Mouse (Mus musculus): ENCODE measurements around the gene Vapb. TPM values are rescaled to one million over a fixed set of nuclear protein-coding genes. Genes with fewer than 3 reads are reported as not detected.
"Not testable (repeated sequence)": the region's sequence is repeated elsewhere in the genome, so short reads cannot be mapped to it uniquely, and the experiment has no call there.

The Vapb gene
- polyA plus RNA-seq, 1 experiment from 2014 or later, result 10.2 TPM

DNA sequence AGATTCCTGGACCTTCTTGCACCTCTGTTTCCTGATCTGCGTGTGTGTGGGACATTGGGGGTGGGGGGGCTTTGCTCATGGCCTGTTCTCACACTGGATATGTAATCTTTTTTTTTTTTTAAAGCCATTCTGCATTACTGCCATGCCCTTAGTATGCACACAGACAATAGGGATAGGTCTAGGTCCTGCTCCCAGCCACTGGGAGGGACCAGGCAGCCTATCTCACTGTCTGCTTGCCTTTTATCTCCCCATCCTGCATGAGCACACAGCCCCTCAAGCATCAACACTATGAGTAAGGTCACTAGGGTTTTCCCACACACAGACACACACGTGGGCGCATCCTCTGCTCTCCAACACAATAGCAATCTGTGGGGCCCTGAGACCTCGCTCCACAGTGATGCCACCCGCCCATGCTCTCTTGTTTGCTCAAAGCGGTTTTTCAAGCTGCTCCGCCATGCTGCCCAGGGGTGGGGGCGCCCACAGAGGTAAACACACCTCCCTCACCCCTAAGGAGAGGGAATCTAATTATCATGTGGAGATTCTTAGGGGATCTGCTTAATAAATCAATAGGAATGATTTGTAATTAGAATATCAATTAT, 22.6 kb upstream of the Vapb start:
- ATAC-seq (ENCODE audit: low FRiP score, low read depth), result no peak
- no peak overlapping the region for H3K4me3 ChIP-seq
- peaks cover 27% of the 10 kb centered on the region for H3K4me1 ChIP-seq
- no peak overlapping the region for H3K27ac ChIP-seq
- no peak overlapping the region for H3K4me2 ChIP-seq (replicated peaks)
- no peak overlapping the region for H3K9ac ChIP-seq
- H3K27me3 ChIP-seq, result no peaks in the 10 kb centered on the region
- WGBS, result 79% methylated on average over 8 of the region's 8 CpGs
- no peaks in the 10 kb centered on the region for H3K9me3 ChIP-seq
- H3K36me3 ChIP-seq, result no peaks in the 10 kb centered on the region

DNA sequence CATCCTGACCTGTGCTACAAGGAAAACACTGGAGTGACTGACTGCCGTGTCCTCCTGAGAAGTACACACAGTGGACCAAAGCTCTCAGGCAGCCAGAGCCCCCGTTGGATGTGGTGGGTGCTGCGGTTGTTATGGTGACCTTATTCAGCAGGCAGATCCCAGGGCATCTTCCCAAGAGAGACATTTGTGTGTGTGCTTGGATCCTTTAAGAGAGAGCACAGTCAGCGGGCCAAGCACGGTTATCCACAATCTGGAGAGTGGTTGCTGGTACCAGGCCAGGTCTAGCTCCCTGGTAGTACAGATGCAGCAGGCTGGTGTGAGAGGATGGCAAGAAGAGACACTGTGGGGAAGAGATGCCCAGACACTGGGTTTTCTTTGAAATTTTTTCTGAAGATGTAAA, 20.3 kb upstream of the Vapb start:
- no peak overlapping the region for H3K9ac ChIP-seq
- H3K27ac ChIP-seq, result no peak overlapping the region
- H3K36me3 ChIP-seq, result no peaks in the 10 kb centered on the region
- no peak overlapping the region for H3K4me3 ChIP-seq
- H3K4me2 ChIP-seq (replicated peaks), result no peak overlapping the region
- H3K4me1 ChIP-seq, result peaks cover 13% of the 10 kb centered on the region
- H3K9me3 ChIP-seq, result no peaks in the 10 kb centered on the region
- 90% methylated on average over 5 of the region's 5 CpGs for WGBS
- no peak for ATAC-seq (ENCODE audit: low FRiP score, low read depth)
- H3K27me3 ChIP-seq, result no peaks in the 10 kb centered on the region

DNA sequence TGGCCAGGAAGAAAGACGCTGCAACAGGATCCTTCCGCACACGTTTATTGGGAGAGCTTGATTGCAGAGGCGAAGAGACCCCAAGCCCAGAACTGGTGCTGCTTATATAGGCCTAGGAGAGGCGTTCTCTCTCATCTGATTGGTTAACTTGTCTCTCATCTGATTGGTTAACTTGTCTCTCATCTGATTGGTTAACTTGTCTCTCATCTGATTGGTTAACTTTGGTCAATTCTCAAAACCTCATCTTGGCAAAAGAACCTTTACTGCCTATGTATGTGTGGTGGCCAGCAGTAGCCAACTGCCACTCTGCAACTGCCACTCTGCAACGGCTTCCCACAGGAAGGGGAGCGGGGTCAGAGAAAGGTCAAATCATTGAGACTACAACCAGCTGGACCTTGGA, 18.2 kb upstream of the Vapb start, which contains the start of gene 1700010B08Rik:
Gene 1700010B08Rik, plus strand, starts transcription at position 301 of the 400 bp plus-strand sequence.
- H3K9me3 ChIP-seq; H3K4me1 ChIP-seq; H3K36me3 ChIP-seq; ATAC-seq (ENCODE audit: low FRiP score, low read depth); H3K4me3 ChIP-seq; H3K27ac ChIP-seq; H3K4me2 ChIP-seq (replicated peaks); H3K9ac ChIP-seq; H3K27me3 ChIP-seq: not testable (repeated sequence)
- WGBS, result 85% methylated on average over 6 of the region's 7 CpGs

DNA sequence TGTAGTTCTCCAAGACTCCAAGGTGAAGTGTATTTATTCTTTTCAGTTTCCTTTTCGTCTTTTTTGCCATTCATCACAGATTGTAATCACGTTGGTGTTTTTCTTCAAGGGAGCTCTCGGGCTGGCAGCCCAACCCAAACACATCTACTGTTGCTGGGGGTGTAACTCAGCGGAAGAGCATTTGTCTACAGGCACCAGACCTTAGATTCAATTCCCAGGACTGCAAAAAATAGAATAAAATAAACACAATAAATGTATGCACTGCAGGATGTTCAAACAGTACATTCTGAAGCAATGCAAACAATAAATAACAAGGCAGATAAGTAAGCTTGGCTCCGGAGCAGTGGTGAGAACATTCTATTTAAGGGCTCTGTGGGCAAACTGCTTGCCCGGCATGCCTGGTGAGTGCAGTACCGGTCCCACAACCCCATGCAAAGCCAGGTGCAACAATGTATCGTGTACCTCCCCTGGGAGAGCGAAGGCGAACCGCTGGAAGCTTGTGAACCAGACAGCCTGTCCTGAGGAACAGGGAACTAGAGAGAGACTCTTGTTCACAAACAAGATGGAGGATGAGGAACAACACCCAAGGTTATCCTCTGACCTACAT, 15.0 kb upstream of the Vapb start:
- H3K36me3 ChIP-seq, result no peaks in the 10 kb centered on the region
- H3K27ac ChIP-seq, result no peak overlapping the region
- H3K9me3 ChIP-seq, result no peaks in the 10 kb centered on the region
- no peak overlapping the region for H3K9ac ChIP-seq
- H3K4me2 ChIP-seq (replicated peaks), result no peak overlapping the region
- peaks cover 11% of the 10 kb centered on the region for H3K4me1 ChIP-seq
- no peaks in the 10 kb centered on the region for H3K27me3 ChIP-seq
- H3K4me3 ChIP-seq, result no peak overlapping the region
- WGBS, result 73% methylated on average over 11 of the region's 11 CpGs
- no peak for ATAC-seq (ENCODE audit: low FRiP score, low read depth)

DNA sequence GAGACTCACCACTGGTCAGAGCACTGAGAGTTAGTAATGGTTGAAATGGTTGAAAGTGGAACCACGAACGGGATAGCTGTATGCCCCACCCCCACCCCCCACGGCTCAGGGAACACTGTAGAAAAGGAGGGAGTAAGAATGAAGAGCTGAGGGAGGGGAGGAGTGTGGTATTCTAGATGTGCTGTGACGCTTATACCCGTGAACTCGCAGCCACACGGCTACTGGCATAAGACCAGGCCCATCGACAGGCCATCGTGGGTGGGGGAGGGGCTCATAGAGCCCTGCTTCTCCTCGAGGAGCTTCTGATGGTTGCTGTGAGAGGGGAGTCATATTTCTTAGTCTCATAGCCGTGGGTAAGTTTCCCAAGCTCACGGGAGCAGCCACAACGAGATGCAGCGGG, 12.9 kb upstream of the Vapb start:
- no peaks in the 10 kb centered on the region for H3K36me3 ChIP-seq
- no peak overlapping the region for H3K4me3 ChIP-seq
- WGBS, result 26% methylated on average over 14 of the region's 14 CpGs
- no peaks in the 10 kb centered on the region for H3K27me3 ChIP-seq
- H3K9me3 ChIP-seq, result no peaks in the 10 kb centered on the region
- peaks cover 11% of the 10 kb centered on the region for H3K4me1 ChIP-seq
- H3K27ac ChIP-seq, result no peak overlapping the region
- H3K4me2 ChIP-seq (replicated peaks), result peak overlapping the region; percentile 31
- H3K9ac ChIP-seq, result no peak overlapping the region
- peak; percentile 64 for ATAC-seq (ENCODE audit: low FRiP score, low read depth)

DNA sequence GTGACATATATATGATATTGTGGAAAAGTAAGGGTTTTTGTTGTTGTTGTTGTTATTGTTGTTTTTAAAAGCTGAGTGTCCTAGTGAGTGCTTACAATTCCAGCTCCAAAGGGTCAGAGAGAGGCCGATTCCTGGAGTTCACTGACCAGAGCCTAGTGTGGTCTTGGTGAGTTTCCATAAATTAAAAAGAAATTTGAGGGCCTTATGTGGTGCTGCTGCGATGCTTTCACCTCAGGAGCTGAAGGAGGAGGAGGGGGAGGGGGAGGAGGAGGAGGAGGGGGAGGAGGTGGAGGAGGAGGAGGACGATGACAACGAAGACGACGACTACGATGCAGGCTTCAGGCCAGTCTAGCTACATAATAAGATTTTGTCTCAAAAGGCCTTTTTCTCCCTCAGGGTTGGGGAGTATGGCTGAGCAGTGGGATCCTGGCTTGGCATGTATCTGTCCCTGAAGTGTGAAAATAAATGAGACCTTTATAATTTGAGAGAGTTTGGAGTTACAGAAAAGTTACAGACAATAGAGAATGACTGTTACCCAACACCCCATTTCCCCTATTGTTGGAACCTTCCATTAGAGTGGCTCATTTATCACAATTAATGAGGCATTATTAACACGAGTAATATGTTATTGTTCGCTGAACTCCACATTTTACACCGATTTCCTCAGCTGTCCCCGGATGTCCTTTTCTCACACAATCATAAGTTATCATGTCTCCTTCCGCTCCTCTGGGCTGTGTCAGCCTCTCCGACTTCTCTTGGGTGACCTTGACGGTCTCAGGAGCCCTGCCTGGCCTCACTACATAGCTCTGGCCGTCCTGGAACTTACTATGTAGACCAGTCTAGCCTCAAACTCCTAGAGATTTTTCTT, 12.1 kb upstream of the Vapb start:
- ATAC-seq (ENCODE audit: low FRiP score, low read depth), result no peak
- WGBS, result 79% methylated on average over 15 of the region's 15 CpGs
- no peak overlapping the region for H3K4me3 ChIP-seq
- H3K27me3 ChIP-seq, result no peaks in the 10 kb centered on the region
- no peaks in the 10 kb centered on the region for H3K36me3 ChIP-seq
- no peak overlapping the region for H3K27ac ChIP-seq
- H3K4me2 ChIP-seq (replicated peaks), result no peak overlapping the region
- peaks cover 11% of the 10 kb centered on the region for H3K4me1 ChIP-seq
- no peaks in the 10 kb centered on the region for H3K9me3 ChIP-seq
- H3K9ac ChIP-seq, result no peak overlapping the region

DNA sequence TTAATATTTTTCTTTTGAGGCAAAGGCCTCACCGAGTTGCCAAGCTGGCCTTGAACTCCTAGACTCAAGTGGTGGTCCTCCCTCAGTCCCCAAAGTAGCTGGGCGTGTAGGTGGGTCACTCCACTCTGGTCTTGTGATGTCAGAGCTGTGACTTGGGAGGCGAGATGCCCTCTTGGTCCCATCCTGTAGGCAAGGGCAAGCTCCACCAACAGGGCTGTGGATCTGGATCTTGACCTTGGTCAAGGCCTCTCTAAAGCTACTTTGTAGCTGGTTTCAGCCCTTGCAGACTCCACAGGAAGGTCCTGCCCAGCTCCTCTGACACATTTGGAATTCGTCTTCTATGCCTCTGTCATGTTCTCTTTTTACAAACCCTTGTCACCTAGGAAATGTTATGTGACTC, 11.5 kb upstream of the Vapb start:
- H3K36me3 ChIP-seq, result no peaks in the 10 kb centered on the region

DNA sequence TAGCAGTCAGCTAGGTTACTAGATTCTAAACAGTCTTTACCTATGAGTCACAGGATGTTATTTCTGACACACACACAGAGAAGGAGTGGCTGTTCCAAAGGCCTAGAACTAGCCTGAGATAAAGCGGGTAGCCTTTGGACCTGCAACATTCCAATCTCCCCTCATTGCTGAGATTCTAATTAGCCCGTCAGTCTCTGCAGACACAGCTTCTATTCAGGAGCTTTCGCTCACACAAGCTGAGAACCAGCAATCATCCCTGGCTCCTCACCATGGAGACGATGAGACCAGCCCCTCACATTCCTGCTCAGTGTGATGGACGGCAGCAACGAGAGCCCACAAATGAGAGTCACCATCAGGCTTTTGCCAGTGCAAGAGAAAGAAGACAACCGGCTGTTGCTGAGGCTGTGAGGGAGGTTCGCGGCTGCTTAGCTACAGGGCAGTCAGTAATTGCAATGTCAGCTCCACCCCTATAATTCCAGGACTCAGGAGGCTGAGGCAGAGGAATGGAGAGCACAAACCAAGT, 6.8 kb upstream of the Vapb start:
- Histone ChIP-seq H3K4me3 (no peak overlapping the region), H3K27me3 (no peaks in the 10 kb centered on the region), H3K4me2 (replicated peaks) (0 out of 2 replicates have a peak overlapping the region, but pooled peaks have one; percentile 3), H3K9ac (no peak overlapping the region), H3K9me3 (no peaks in the 10 kb centered on the region), H3K36me3 (no peaks in the 10 kb centered on the region), H3K27ac (no peak overlapping the region), H3K4me1 (peaks cover 20% of the 10 kb centered on the region)
- 15% methylated on average over 9 of the region's 9 CpGs for WGBS
- ATAC-seq (ENCODE audit: low FRiP score, low read depth), result peak; percentile 28; the same call in 1 of the 2 replicates

More for the DNA sequence above, 11.5 kb upstream of the Vapb start:
- Histone ChIP-seq H3K9me3 (no peaks in the 10 kb centered on the region), H3K9ac (no peak overlapping the region), H3K27me3 (no peaks in the 10 kb centered on the region), H3K4me2 (replicated peaks) (no peak overlapping the region), H3K27ac (no peak overlapping the region), H3K4me3 (no peak overlapping the region), H3K4me1 (peaks cover 16% of the 10 kb centered on the region)
- WGBS, result 87% methylated on average over 4 of the region's 4 CpGs
- ATAC-seq (ENCODE audit: low FRiP score, low read depth), result no peak

DNA sequence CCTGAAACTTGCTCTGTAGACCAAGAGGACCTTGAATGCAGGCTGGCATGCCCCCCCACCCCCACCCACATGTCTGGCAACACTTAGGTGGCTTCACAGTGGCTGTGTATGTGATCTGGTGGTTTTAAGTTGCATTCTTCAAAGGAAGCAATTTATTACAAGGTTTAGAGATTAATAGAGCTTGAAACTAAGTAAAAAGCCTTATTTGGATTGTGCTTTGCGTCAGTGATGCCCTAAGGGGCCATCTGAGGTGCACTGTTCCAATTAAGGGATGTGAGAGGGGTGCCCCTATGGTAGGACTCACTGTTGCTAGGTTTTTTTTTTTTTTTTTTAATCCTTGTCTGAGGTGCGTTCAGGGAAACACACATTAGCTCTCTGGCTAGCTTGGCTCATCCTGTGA, 2.9 kb upstream of the Vapb start:
- H3K36me3 ChIP-seq, result peaks cover 5% of the 10 kb centered on the region
- WGBS, result 24% methylated on average over 2 of the region's 2 CpGs
- ATAC-seq (ENCODE audit: low FRiP score, low read depth), result no peak
- H3K4me2 ChIP-seq (replicated peaks), result no peak overlapping the region
- H3K9me3 ChIP-seq, result no peaks in the 10 kb centered on the region
- H3K27ac ChIP-seq, result no peak overlapping the region
- no peak overlapping the region for H3K4me3 ChIP-seq
- H3K9ac ChIP-seq, result no peak overlapping the region
- no peaks in the 10 kb centered on the region for H3K27me3 ChIP-seq
- H3K4me1 ChIP-seq, result peaks cover 34% of the 10 kb centered on the region

DNA sequence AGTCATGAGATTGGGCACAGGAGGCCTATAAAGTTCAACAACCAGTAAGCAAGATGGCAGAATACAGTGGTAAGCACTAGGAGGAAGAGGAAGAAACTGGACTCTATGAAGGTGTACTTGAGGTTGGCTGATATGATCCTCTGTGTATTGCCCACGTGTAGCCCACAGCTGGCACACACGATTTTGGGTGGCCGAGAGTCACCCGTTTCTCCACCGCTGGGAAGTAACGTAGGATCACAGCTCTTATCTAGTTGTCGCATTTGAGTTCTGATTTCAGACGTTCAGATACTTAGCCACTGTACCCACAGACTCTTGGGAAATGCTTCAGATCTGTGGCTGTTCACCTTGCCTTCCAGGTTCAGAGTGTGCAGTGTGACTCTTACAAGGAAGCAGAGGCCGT, 921 bp downstream of the Vapb start:
- Histone ChIP-seq H3K27ac (peak overlapping the region; percentile 65; the same call in 1 of the 2 replicates), H3K4me3 (peak overlapping the region; percentile 90), H3K4me2 (replicated peaks) (peak overlapping the region; percentile 86), H3K4me1 (peaks cover 46% of the 10 kb centered on the region), H3K9me3 (no peaks in the 10 kb centered on the region), H3K9ac (peak overlapping the region; percentile 92), H3K36me3 (peaks cover 5% of the 10 kb centered on the region), H3K27me3 (no peaks in the 10 kb centered on the region)
- WGBS, result 85% methylated on average over 9 of the region's 9 CpGs
- no peak for ATAC-seq (ENCODE audit: low FRiP score, low read depth)

DNA sequence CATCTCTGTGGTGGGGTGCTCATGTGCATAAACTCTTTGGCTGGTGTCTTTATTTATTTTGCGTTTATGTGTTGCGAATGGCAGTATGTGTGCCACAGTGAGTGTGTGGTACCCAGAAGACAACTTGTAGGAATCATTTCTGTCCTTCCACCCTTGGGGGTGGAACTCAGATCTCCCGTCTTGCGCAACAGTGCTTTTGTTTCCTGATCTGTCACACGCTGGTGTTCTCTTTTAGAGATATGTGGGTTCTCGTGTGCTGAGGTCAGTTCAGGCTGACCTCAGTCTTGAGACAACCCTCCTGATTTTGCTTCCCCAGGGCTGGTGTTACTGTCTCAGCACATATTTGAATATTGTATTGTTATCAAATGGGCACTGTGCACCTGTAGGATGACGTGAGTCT, 1.8 kb downstream of the Vapb start:
- Histone ChIP-seq H3K4me3 (no peak overlapping the region), H3K9ac (no peak overlapping the region), H3K9me3 (no peaks in the 10 kb centered on the region), H3K4me1 (peaks cover 47% of the 10 kb centered on the region), H3K4me2 (replicated peaks) (peak overlapping the region; percentile 86; the same call in 1 of the 2 replicates), H3K36me3 (peaks cover 5% of the 10 kb centered on the region), H3K27ac (no peak overlapping the region), H3K27me3 (no peaks in the 10 kb centered on the region)
- ATAC-seq (ENCODE audit: low FRiP score, low read depth), result no peak
- 96% methylated on average over 7 of the region's 7 CpGs for WGBS

DNA sequence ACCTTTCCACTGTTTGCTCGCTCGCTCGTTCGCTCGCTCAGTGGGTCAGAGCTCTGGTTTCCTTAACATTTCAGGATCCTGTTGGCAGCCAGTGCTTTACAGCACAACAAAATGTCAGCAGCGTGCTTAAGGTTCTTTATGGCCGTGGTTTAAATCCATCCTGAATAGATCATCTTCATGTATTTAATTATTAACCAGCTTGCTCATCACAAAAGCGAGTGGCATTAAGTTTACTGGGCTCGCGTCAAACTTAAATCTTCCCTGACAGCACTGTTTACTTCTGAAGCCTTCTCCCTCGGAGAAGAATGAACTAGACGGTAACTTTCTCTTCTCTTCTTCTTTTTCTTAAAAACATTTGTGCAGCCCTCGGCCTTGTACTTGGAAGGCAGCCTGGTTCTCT, 4.8 kb downstream of the Vapb start:
- Histone ChIP-seq H3K36me3 (peaks cover 16% of the 10 kb centered on the region), H3K27ac (no peak overlapping the region; the same call in 1 of the 2 replicates), H3K9ac (no peak overlapping the region), H3K4me1 (peaks cover 40% of the 10 kb centered on the region), H3K27me3 (no peaks in the 10 kb centered on the region), H3K4me2 (replicated peaks) (no peak overlapping the region), H3K4me3 (no peak overlapping the region), H3K9me3 (no peaks in the 10 kb centered on the region; the same call in 1 of the 2 replicates)
- ATAC-seq (ENCODE audit: low FRiP score, low read depth), result no peak
- 59% methylated on average over 13 of the region's 13 CpGs for WGBS
